Mouse (Mus musculus) CH12.LX (cell line): ENCODE data around the gene Tmem126b. TPM values are rescaled to one million over a fixed set of nuclear protein-coding genes. Genes with fewer than 3 reads are reported as not detected.

Experiments used
- DNase-seq: peaks from one replicate; pipeline ENCODE4 v3.0.0-alpha.2; 2013; ENCODE audit errors: extremely low read depth
- H3K27ac ChIP-seq: 2 replicates; pipeline ENCODE4 v1.5.1; 2012; ENCODE audit warnings: low read depth, mild to moderate bottlenecking, control low read depth, moderate library complexity; ENCODE audit not compliant: insufficient read depth
- H3K27me3 ChIP-seq: replicated peaks from 2 replicates; pipeline ENCODE3; 2012; ENCODE audit warnings: inconsistent platforms
- H3K36me3 ChIP-seq, 2 experiments: replicated peaks in 1 of 2; 2 replicates each; pipeline versions ENCODE3 to v1.6.1; 2012; ENCODE audit warnings: inconsistent platforms in 1 of 2, low read length in 1 of 2, mild to moderate bottlenecking in 1 of 2, mixed read lengths in 1 of 2, moderate library complexity in 1 of 2; ENCODE audit not compliant: control insufficient read depth in 1 of 2, insufficient read depth in 1 of 2
- H3K4me1 ChIP-seq, 2 experiments: 2 replicates each; pipeline ENCODE4 v1.6.1; 2012; ENCODE audit warnings: inconsistent platforms in 1 of 2, moderate library complexity in 1 of 2; ENCODE audit not compliant: insufficient read depth in 2 of 2, control insufficient read depth in 1 of 2
- H3K4me2 ChIP-seq: 2 replicates; pipeline ENCODE4 v1.6.1; 2012; ENCODE audit warnings: low read depth, mild to moderate bottlenecking, control low read depth; ENCODE audit not compliant: poor library complexity, insufficient read depth, severe bottlenecking
- H3K4me3 ChIP-seq, 3 experiments: fragments of 150-350 bp in 1 of 3; sonication (generic) in 1 of 3; replicated peaks in 1 of 3; 2 replicates each; pipeline versions ENCODE3 to v1.5.1; 2011 to 2012; ENCODE audit warnings: low read depth in 2 of 3, low read length in 2 of 3, mild to moderate bottlenecking in 2 of 3, moderate library complexity in 2 of 3, control low read depth in 1 of 3, improper control_type of control experiment in 1 of 3, inconsistent platforms in 1 of 3, mixed read lengths in 1 of 3; ENCODE audit not compliant: poor library complexity in 1 of 3
- H3K79me2 ChIP-seq: replicated peaks from 2 replicates; pipeline ENCODE4 v1.6.1; 2012; ENCODE audit warnings: mild to moderate bottlenecking, moderate library complexity; ENCODE audit not compliant: control insufficient read depth, poor library complexity, insufficient read depth, severe bottlenecking; ENCODE audit errors: extremely low read depth
- H3K9ac ChIP-seq: 2 replicates; pipeline ENCODE4 v1.6.1; 2012; ENCODE audit warnings: low read depth, mild to moderate bottlenecking, control low read depth, moderate library complexity; ENCODE audit not compliant: insufficient read depth
- H3K9me3 ChIP-seq: replicated peaks from 2 replicates; pipeline ENCODE3; 2012; ENCODE audit warnings: low read length, inconsistent platforms, mixed read lengths
- BHLHE40 ChIP-seq: IDR thresholded peaks from 2 replicates; pipeline ENCODE4 v1.6.1; 2011; ENCODE audit warnings: mild to moderate bottlenecking, low read depth, low read length, improper control_type of control experiment
- CHD1 ChIP-seq: IDR thresholded peaks from 2 replicates; pipeline ENCODE4 v1.6.1; 2012; ENCODE audit warnings: low read depth, low read length, improper control_type of control experiment, inconsistent platforms
- CHD2 ChIP-seq: IDR thresholded peaks from 2 replicates; pipeline ENCODE4 v1.6.1; 2011; ENCODE audit warnings: low read length, improper control_type of control experiment
- CTCF ChIP-seq, 2 experiments: IDR thresholded peaks in 1 of 2; conservative IDR thresholded peaks in 1 of 2; 2 replicates each; pipeline ENCODE4 v1.5.1; 2011 to 2012; ENCODE audit warnings: low read depth in 2 of 2, low read length in 2 of 2, improper control_type of control experiment in 1 of 2, inconsistent platforms in 1 of 2, mild to moderate bottlenecking in 1 of 2, moderate library complexity in 1 of 2
- E2F4 ChIP-seq: IDR thresholded peaks from 2 replicates; pipeline ENCODE4 v1.6.1; 2011; ENCODE audit warnings: low read depth, low read length, improper control_type of control experiment; ENCODE audit not compliant: insufficient replicate concordance
- ELF1 ChIP-seq: IDR thresholded peaks from 2 replicates; pipeline ENCODE4 v1.6.1; 2014; ENCODE audit warnings: low read depth, mild to moderate bottlenecking, inconsistent platforms, low read length, improper control_type of control experiment
- EP300 ChIP-seq: IDR thresholded peaks from 2 replicates; pipeline ENCODE4 v1.6.1; 2011; ENCODE audit warnings: low read length, improper control_type of control experiment
- ETS1 ChIP-seq: conservative IDR thresholded peaks from 2 replicates; pipeline ENCODE4 v1.6.1; 2012; ENCODE audit warnings: low read depth, mild to moderate bottlenecking, inconsistent platforms, low read length, improper control_type of control experiment, moderate library complexity
- GABPA ChIP-seq: IDR thresholded peaks from 2 replicates; pipeline ENCODE4 v1.6.1; 2012; ENCODE audit warnings: low read depth, low read length, improper control_type of control experiment, inconsistent platforms; ENCODE audit not compliant: insufficient replicate concordance
- HCFC1 ChIP-seq: IDR thresholded peaks from 2 replicates; pipeline ENCODE4 v1.6.1; 2012; ENCODE audit warnings: low read depth, mild to moderate bottlenecking, inconsistent platforms, low read length, improper control_type of control experiment
- JUN ChIP-seq: IDR thresholded peaks from 2 replicates; pipeline ENCODE4 v1.6.1; 2011; ENCODE audit warnings: low read depth, mild to moderate bottlenecking, low read length, improper control_type of control experiment, moderate library complexity; ENCODE audit not compliant: insufficient read depth
- MAX ChIP-seq: IDR thresholded peaks from 2 replicates; pipeline ENCODE4 v1.6.1; 2011; ENCODE audit warnings: low read length, improper control_type of control experiment
- MAZ ChIP-seq: IDR thresholded peaks from 2 replicates; pipeline ENCODE4 v1.6.1; 2012; ENCODE audit warnings: low read depth, mild to moderate bottlenecking, inconsistent platforms, low read length, improper control_type of control experiment, moderate library complexity
- MEF2A ChIP-seq: IDR thresholded peaks from 2 replicates; pipeline ENCODE4 v1.6.1; 2014; ENCODE audit warnings: low read depth, mild to moderate bottlenecking, inconsistent platforms, low read length, improper control_type of control experiment, borderline replicate concordance
- MXI1 ChIP-seq: IDR thresholded peaks from 2 replicates; pipeline ENCODE4 v1.6.1; 2011; ENCODE audit warnings: mild to moderate bottlenecking, low read depth, low read length, improper control_type of control experiment
- NELFE ChIP-seq: IDR thresholded peaks from 2 replicates; pipeline ENCODE4 v1.6.1; 2011; ENCODE audit warnings: low read depth, low read length, improper control_type of control experiment
- NRF1 ChIP-seq: IDR thresholded peaks from 2 replicates; pipeline ENCODE4 v1.6.1; 2014; ENCODE audit warnings: low read depth, mild to moderate bottlenecking, inconsistent platforms, low read length, improper control_type of control experiment, moderate library complexity
- PAX5 ChIP-seq: IDR thresholded peaks from 2 replicates; pipeline ENCODE4 v1.6.1; 2012; ENCODE audit warnings: low read length, inconsistent platforms, mixed read lengths
- POLR2A ChIP-seq: IDR thresholded peaks from 2 replicates; pipeline ENCODE4 v1.6.1; 2011; ENCODE audit warnings: low read depth, mild to moderate bottlenecking, improper control_type of control experiment, low read length
- POLR2AphosphoS2 ChIP-seq: IDR thresholded peaks from 2 replicates; pipeline ENCODE4 v1.6.1; 2011; ENCODE audit warnings: low read depth, low read length, improper control_type of control experiment
- RAD21 ChIP-seq: IDR thresholded peaks from 2 replicates; pipeline ENCODE4 v1.6.1; 2011; ENCODE audit warnings: low read depth, mild to moderate bottlenecking, low read length, improper control_type of control experiment, moderate library complexity
- RCOR1 ChIP-seq: conservative IDR thresholded peaks from 2 replicates; pipeline ENCODE4 v1.6.1; 2012; ENCODE audit warnings: low read depth, mild to moderate bottlenecking, inconsistent platforms, low read length, improper control_type of control experiment
- SIN3A ChIP-seq: IDR thresholded peaks from 2 replicates; pipeline ENCODE4 v1.6.1; 2012; ENCODE audit warnings: low read length, improper control_type of control experiment, inconsistent platforms
- SMC3 ChIP-seq: IDR thresholded peaks from 2 replicates; pipeline ENCODE4 v1.6.1; 2011; ENCODE audit warnings: low read depth, low read length, improper control_type of control experiment
- TBP ChIP-seq: conservative IDR thresholded peaks from 2 replicates; pipeline ENCODE4 v1.6.1; 2011; ENCODE audit warnings: low read depth, low read length, improper control_type of control experiment
- TCF12 ChIP-seq: IDR thresholded peaks from 2 replicates; pipeline ENCODE4 v1.6.1; 2014; ENCODE audit warnings: low read depth, mild to moderate bottlenecking, inconsistent platforms, low read length, improper control_type of control experiment
- UBTF ChIP-seq: IDR thresholded peaks from 2 replicates; pipeline ENCODE4 v1.6.1; 2012; ENCODE audit warnings: low read depth, mild to moderate bottlenecking, inconsistent platforms, low read length, improper control_type of control experiment, moderate library complexity
- USF1 ChIP-seq: IDR thresholded peaks from 2 replicates; pipeline ENCODE4 v1.6.1; 2014; ENCODE audit warnings: low read depth, mild to moderate bottlenecking, inconsistent platforms, low read length, improper control_type of control experiment
- USF2 ChIP-seq: conservative IDR thresholded peaks from 2 replicates; pipeline ENCODE4 v1.6.1; 2011; ENCODE audit warnings: low read depth, low read length, improper control_type of control experiment
- ZMIZ1 ChIP-seq: IDR thresholded peaks from 2 replicates; pipeline ENCODE4 v1.6.1; 2012; ENCODE audit warnings: low read depth, mild to moderate bottlenecking, inconsistent platforms, low read length, improper control_type of control experiment
- ZNF384 ChIP-seq: IDR thresholded peaks from 2 replicates; pipeline ENCODE4 v1.6.1; 2012; ENCODE audit warnings: low read depth, low read length, improper control_type of control experiment, inconsistent platforms
- dilution Hi-C: fragments of 300-500 bp; cut with MboI; formaldehyde crosslinking; loops from 2 replicates; pipeline ENCODE4 v1.14.3; 2020; ENCODE audit warnings: low sequenced_read_pairs; ENCODE audit not compliant: extremely low pct_unique_long_range_greater_than_20kb, extremely low pct_ligation_motif_present
- in situ Hi-C: fragments of 300-500 bp; cut with MboI; formaldehyde crosslinking; loops from 3 replicates; pipeline ENCODE4 v1.14.3; 2019; ENCODE audit warnings: low sequenced_read_pairs, low pct_ligation_motif_present, low pct_unique_long_range_greater_than_20kb, mixed read lengths
- polyA plus RNA-seq: library from polyadenylated mRNA; unstranded; fragments of >175 nt; gene quantifications from 2 replicates; pipeline ENCODE4 v1.2.1, GENCODE M21; 2012; ENCODE audit warnings: low read depth; ENCODE audit not compliant: insufficient read length
- total RNA-seq, 2 experiments: library from RNA; depleted of rRNA; stranded (reverse); fragments of 300-350 nt in 1 of 2; fragments of >200 nt in 1 of 2; gene quantifications; 2 replicates each; pipeline ENCODE4 v1.2.3; 2012 to 2014

The Tmem126b gene
- 10.8 and 10.9 TPM in 2 replicates for total RNA-seq (2012; rRNA removed)
- total RNA-seq (2014; rRNA removed) = 15.7 and 16.7 TPM in 2 replicates
- 9.1 and 11.8 TPM in 2 replicates for polyA plus RNA-seq

GRCm38 (mm10) chr7:90475793-90476312 lies at the start of gene Tmem126b:
TSS of gene Tmem126b (minus strand) at chr7:90476001.
- H3K4me1 ChIP-seq = peaks cover 3 to 22% of the 10 kb centered on the region in 2 experiments; a peak in 3 of 4 replicates
- H3K9ac ChIP-seq = peak within 1 kb of the TSS; percentile 65
- peak within 1 kb of the TSS; percentile 99 for H3K4me2 ChIP-seq
- H3K27me3 ChIP-seq = peaks cover 12% of the 10 kb centered on the region
- peaks cover 12% of the 10 kb centered on the region for H3K79me2 ChIP-seq
- no peak within 1 kb of the TSS for H3K27ac ChIP-seq
- peak; percentile 94 for TF ChIP-seq MAX
- TF ChIP-seq SIN3A = peak; percentile 55; the same call in 1 of the 2 replicates
- peak; percentile 95 for TF ChIP-seq POLR2A
- 0 out of 2 replicates have a peak, but pooled peaks have one; percentile 14 for TF ChIP-seq ETS1
- TF ChIP-seq NRF1 = peak; percentile 49; the same call in 1 of the 2 replicates
- no peak for TF ChIP-seq CTCF (conservative IDR thresholded peaks at IDR 0.05 in 1 of 2, IDR thresholded peaks at IDR 0.05 in 1 of 2; ENCODE audit: low read depth in 2 of 2, low read length in 2 of 2)
- TF ChIP-seq MAZ = no peak
- peak; percentile 97 for TF ChIP-seq USF1
- TF ChIP-seq HCFC1 = peak; percentile 68
- peak; percentile 92 for TF ChIP-seq NELFE
- peak; percentile 52 for TF ChIP-seq ELF1
- TF ChIP-seq MXI1 = peak; percentile 49
- peak; percentile 89 for TF ChIP-seq TCF12
- TF ChIP-seq POLR2AphosphoS2 = no peak
- TF ChIP-seq USF2 = peak; percentile 93
- TF ChIP-seq CHD1 = no peak
- TF ChIP-seq TBP = peak; percentile 54; the same call in 1 of the 2 replicates
- TF ChIP-seq BHLHE40 = peak; percentile 96
- TF ChIP-seq GABPA = no peak
- no peak for TF ChIP-seq JUN
- peak; percentile 51; the same call in 1 of the 2 replicates for TF ChIP-seq CHD2
- in situ Hi-C loops (no loop called here), dilution Hi-C loops (no loop called here)
- DNase-seq = peak; percentile 98
- H3K9me3 ChIP-seq = no peaks in the 10 kb centered on the region
- peaks cover 0 to 11% of the 10 kb centered on the region in 2 experiments for H3K36me3 ChIP-seq
- peak within 1 kb of the TSS; percentile 59 to 90 (median 70) for H3K4me3 ChIP-seq

- no peaks in the 10 kb centered on the region for H3K9me3 ChIP-seq
- H3K4me2 ChIP-seq = no peak overlapping the region
- no peaks in the 10 kb centered on the region for H3K27me3 ChIP-seq
- no peak overlapping the region for H3K27ac ChIP-seq
- dilution Hi-C loops (no loop called here), in situ Hi-C loops (no loop called here)
- no peaks in the 10 kb centered on the region for H3K79me2 ChIP-seq
- DNase-seq = peak; percentile 17
- no peak overlapping the region for H3K4me3 ChIP-seq
- no peaks in the 10 kb centered on the region for H3K36me3 ChIP-seq
- no peak overlapping the region for H3K9ac ChIP-seq
- no peaks in the 10 kb centered on the region for H3K4me1 ChIP-seq
- TF ChIP-seq UBTF (no peak), RAD21 (peak; percentile 80), MXI1 (no peak), MEF2A (no peak), SMC3 (peak; percentile 69), NRF1 (no peak), CHD1 (no peak), TCF12 (no peak), EP300 (no peak), MAZ (no peak), USF2 (no peak), RCOR1 (no peak), BHLHE40 (no peak), USF1 (no peak), CHD2 (no peak), JUN (no peak), PAX5 (no peak), SIN3A (no peak), ZMIZ1 (no peak), TBP (no peak), POLR2A (no peak), E2F4 (no peak), ZNF384 (no peak), CTCF (conservative IDR thresholded peaks at IDR 0.05 in 1 of 2, IDR thresholded peaks at IDR 0.05 in 1 of 2; ENCODE audit: low read depth in 2 of 2, low read length in 2 of 2) (peak in 1 of 2 experiments; percentile 65; a peak in 2 of 4 replicates)
Measured at GRCm38 (mm10) chr7:90512293-90512692, 36.5 kb upstream of the Tmem126b start.
